Comparison of ENCODE assay signal across 9 mouse cellular contexts in the genomic region with DNA sequence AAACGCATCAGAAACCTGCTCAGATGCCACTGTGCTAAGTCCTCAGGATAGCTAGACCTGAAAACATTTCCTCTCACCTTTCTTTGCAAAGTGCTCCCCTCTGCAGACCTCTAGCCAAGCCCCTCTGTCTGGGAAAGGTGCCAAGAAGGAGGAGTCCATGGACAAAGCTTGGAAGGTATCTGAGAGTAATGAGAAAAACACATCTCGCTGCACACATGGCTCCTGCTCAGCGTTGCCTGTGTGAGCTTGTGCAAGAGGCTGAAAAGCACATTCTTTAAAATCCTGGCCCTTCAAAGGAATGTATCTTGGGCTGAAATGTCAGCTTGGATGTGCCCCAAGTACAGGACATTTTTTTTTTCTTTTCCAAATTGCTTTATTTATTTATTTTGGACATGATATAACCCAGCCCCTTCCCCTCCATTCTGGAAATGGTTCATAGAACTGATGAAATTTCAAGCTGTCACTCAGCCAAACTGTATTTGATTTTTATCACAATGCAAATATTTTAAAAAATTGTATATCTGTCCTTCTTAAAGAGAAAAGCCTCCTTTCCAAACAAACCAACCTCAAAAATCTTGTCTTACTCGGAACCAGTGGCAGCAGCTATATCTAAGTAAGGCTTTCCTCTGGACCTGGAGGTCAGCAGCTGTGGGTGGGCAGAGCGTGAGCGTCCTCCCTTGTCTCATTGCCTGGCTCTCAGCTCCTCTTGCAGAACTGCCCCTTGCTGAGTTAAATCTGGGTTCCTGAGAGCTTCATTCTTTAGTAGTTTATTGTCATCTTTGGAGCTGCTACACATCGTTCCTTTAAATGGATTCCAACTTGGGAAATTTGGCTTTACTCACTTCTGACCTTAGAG.
DNase-seq lines count a peak whose midpoint lies in the region; ATAC-seq and TF ChIP-seq lines count a peak whose summit lies in the region.
"Had no signal": no experiment of that assay in that cellular context is flagged by ENCODE, and none has a peak within 500 bp of the region (broad histone marks: within the 10 kb centered on the region; RNA-seq: fewer than 3 reads in every experiment).

No protein-coding gene starts in this region.

- no peak overlapping the region for H3K9ac ChIP-seq in embryonic facial prominence, embryonic 11.5 days (replicated peaks; ENCODE audit: low read length)
- no peak overlapping the region for H3K9ac ChIP-seq in forebrain, postnatal 0 days
- H3K9ac ChIP-seq in liver, postnatal 0 days (replicated peaks): no peak overlapping the region
- H3K9ac ChIP-seq: neural tube, embryonic 12.5 days had no signal

- H3K4me3 ChIP-seq in embryonic facial prominence, embryonic 11.5 days (ENCODE audit: low read depth, low read length): no peak overlapping the region
- no peak overlapping the region for H3K4me3 ChIP-seq in embryonic facial prominence, embryonic 10.5 days
- H3K4me3 ChIP-seq in forebrain, postnatal 0 days (ENCODE audit: low read depth, low read length): no peak overlapping the region
- no peak overlapping the region for H3K4me3 ChIP-seq in liver, postnatal 0 days (ENCODE audit: low read depth, low read length)
- H3K4me3 ChIP-seq: neural tube, embryonic 12.5 days had no signal

- no peak for TF ChIP-seq EP300 in liver, postnatal 0 days (IDR thresholded peaks at IDR 0.05; ENCODE audit: low read depth)

- WGBS in embryonic facial prominence, embryonic 11.5 days: 50% methylated on average over 7 of the region's 7 CpGs
- 63% methylated on average over 7 of the region's 7 CpGs for WGBS in embryonic facial prominence, embryonic 10.5 days
- WGBS in forebrain, postnatal 0 days: 48% methylated on average over 7 of the region's 7 CpGs
- 58% methylated on average over 7 of the region's 7 CpGs for WGBS in liver, postnatal 0 days (ENCODE audit: insufficient replicate concordance)

- H3K27ac ChIP-seq in embryonic facial prominence, embryonic 11.5 days (replicated peaks; ENCODE audit: low read depth, low read length): no peak overlapping the region
- no peak overlapping the region for H3K27ac ChIP-seq in embryonic facial prominence, embryonic 10.5 days (replicated peaks)
- no peak overlapping the region for H3K27ac ChIP-seq in forebrain, postnatal 0 days (ENCODE audit: low read depth, low read length)
- H3K27ac ChIP-seq in liver, postnatal 0 days (ENCODE audit: low read depth): no peak overlapping the region
- H3K27ac ChIP-seq: neural tube, embryonic 12.5 days had no signal

- no peaks in the 10 kb centered on the region for H3K36me3 ChIP-seq in embryonic facial prominence, embryonic 11.5 days (replicated peaks; ENCODE audit: control insufficient read depth, insufficient read depth, low read depth, low read length)
- H3K36me3 ChIP-seq in embryonic facial prominence, embryonic 10.5 days (replicated peaks): no peaks in the 10 kb centered on the region
- H3K36me3 ChIP-seq in forebrain, postnatal 0 days (ENCODE audit: insufficient read depth): no peaks in the 10 kb centered on the region
- H3K36me3 ChIP-seq in liver, postnatal 0 days (replicated peaks; ENCODE audit: insufficient read depth, low read length): no peaks in the 10 kb centered on the region
- H3K36me3 ChIP-seq: neural tube, embryonic 12.5 days had no signal

- no peak overlapping the region for H3K4me2 ChIP-seq in embryonic facial prominence, embryonic 11.5 days (ENCODE audit: low read depth, low read length)
- H3K4me2 ChIP-seq in forebrain, postnatal 0 days (ENCODE audit: low read depth): no peak overlapping the region
- no peak overlapping the region for H3K4me2 ChIP-seq in liver, postnatal 0 days (ENCODE audit: low read depth, low read length)
- H3K4me2 ChIP-seq: neural tube, embryonic 12.5 days had no signal

- TF ChIP-seq CTCF in forebrain, postnatal 0 days (IDR thresholded peaks at IDR 0.05; ENCODE audit: low read depth): no peak
- no peak for TF ChIP-seq CTCF in liver, postnatal 0 days (IDR thresholded peaks at IDR 0.05; ENCODE audit: low read depth)

- intact Hi-C loops in left cerebral cortex, postnatal 4 days (cut with DNase I): no loop called here
- intact Hi-C loops in left cerebral cortex, postnatal 36 days (cut with DNase I): no loop called here

- no peaks in the 10 kb centered on the region for H3K9me3 ChIP-seq in embryonic facial prominence, embryonic 11.5 days (replicated peaks; ENCODE audit: control insufficient read depth, low read length)
- no peaks in the 10 kb centered on the region for H3K9me3 ChIP-seq in embryonic facial prominence, embryonic 10.5 days
- H3K9me3 ChIP-seq in forebrain, postnatal 0 days (ENCODE audit: low read length): no peaks in the 10 kb centered on the region
- no peaks in the 10 kb centered on the region for H3K9me3 ChIP-seq in liver, postnatal 0 days (ENCODE audit: low read length)
- H3K9me3 ChIP-seq: neural tube, embryonic 12.5 days had no signal

- H3K27me3 ChIP-seq in embryonic facial prominence, embryonic 11.5 days (ENCODE audit: control insufficient read depth, insufficient read depth, low read length): no peaks in the 10 kb centered on the region
- H3K27me3 ChIP-seq in embryonic facial prominence, embryonic 10.5 days (replicated peaks; ENCODE audit: low read depth, poor library complexity, severe bottlenecking): no peaks in the 10 kb centered on the region
- no peaks in the 10 kb centered on the region for H3K27me3 ChIP-seq in forebrain, postnatal 0 days (ENCODE audit: insufficient read depth, low read length)
- H3K27me3 ChIP-seq in liver, postnatal 0 days (ENCODE audit: insufficient read depth, low read length): no peaks in the 10 kb centered on the region
- H3K27me3 ChIP-seq: neural tube, embryonic 12.5 days had no signal

- no peaks in the 10 kb centered on the region for H3K4me1 ChIP-seq in embryonic facial prominence, embryonic 11.5 days (ENCODE audit: control insufficient read depth, insufficient read depth, low read length)
- no peaks in the 10 kb centered on the region for H3K4me1 ChIP-seq in embryonic facial prominence, embryonic 10.5 days
- H3K4me1 ChIP-seq in forebrain, postnatal 0 days (ENCODE audit: insufficient read depth): no peaks in the 10 kb centered on the region
- no peaks in the 10 kb centered on the region for H3K4me1 ChIP-seq in liver, postnatal 0 days (ENCODE audit: insufficient read depth)
- H3K4me1 ChIP-seq: neural tube, embryonic 12.5 days had no signal

- peak; percentile 38 for DNase-seq in embryonic facial prominence, embryonic 11.5 days (ENCODE audit: low spot score)
- DNase-seq in embryonic facial prominence, embryonic 10.5 days (ENCODE audit: low spot score): no peak
- peak; percentile 35 for DNase-seq in left cerebral cortex, postnatal 4 days
- no peak for DNase-seq in left cerebral cortex, postnatal 36 days (ENCODE audit: low spot score in 2 of 2)
- DNase-seq in forebrain, postnatal 0 days: peak; percentile 11
- DNase-seq in skeletal muscle tissue, adult 2 months (ENCODE audit: low read depth, low spot score): peak; percentile 25
- no peak for DNase-seq in urinary bladder, postnatal 25 days (ENCODE audit: low spot score)
- no peak for DNase-seq in liver, postnatal 0 days

- no peak for ATAC-seq in embryonic facial prominence, embryonic 11.5 days (replicated peaks; ENCODE audit: insufficient number of reproducible peaks, low FRiP score, low TSS enrichment, low read depth)
- ATAC-seq in forebrain, postnatal 0 days: no peak
- ATAC-seq in liver, postnatal 0 days: no peak

Comparison
In these comparisons a context has a peak if more than half of its experiments do, and no peak if none do; other contexts are left out.
1. DNase-seq: peak in embryonic facial prominence, embryonic 11.5 days (single experiment), left cerebral cortex, postnatal 4 days (single experiment), forebrain, postnatal 0 days (single experiment) and skeletal muscle tissue, adult 2 months (single experiment); none in embryonic facial prominence, embryonic 10.5 days (single experiment), left cerebral cortex, postnatal 36 days (0 of 2), urinary bladder, postnatal 25 days (single experiment) and liver, postnatal 0 days (single experiment).